Mouse (Mus musculus) left cerebral cortex, adult 8-10 months (tissue): ENCODE results near the gene 1110002E22Rik. TPM values are rescaled to one million over a fixed set of nuclear protein-coding genes. Genes with fewer than 3 reads are reported as not detected.

Experiments used
- DNase-seq, 2 experiments: peaks; one replicate each; pipeline ENCODE4 v3.0.0; 2022; ENCODE audit warnings: low spot score in 2 of 2
- total RNA-seq, 4 experiments: library from RNA; stranded (reverse); gene quantifications; 2 replicates each; pipeline ENCODE4 v1.2.4; 2022

1110002E22Rik gene
- total RNA-seq, 4 experiments from 2014 or later = 1.3 to 2.2 (median 1.6) TPM

DNA sequence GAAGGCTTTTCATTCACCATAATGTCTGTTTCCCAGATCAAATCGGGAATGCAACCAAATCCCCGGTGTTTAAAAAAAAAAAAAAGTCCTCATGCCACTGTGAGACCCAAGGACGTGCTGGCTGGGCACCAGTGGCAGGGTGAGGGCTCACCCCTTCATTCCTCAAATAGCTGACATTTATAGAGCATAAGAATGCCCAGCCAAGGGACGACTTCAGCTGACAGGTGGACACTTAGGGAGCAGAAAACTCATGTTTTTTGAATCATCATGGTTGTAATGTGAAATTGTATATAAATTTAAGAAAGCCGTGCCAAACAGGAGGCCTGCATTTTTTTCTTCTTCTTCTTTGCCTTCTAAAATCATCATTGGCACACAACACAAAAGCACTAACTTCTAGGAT lies 40.2 kb downstream of the 1110002E22Rik start:
- no peak for DNase-seq

DNA sequence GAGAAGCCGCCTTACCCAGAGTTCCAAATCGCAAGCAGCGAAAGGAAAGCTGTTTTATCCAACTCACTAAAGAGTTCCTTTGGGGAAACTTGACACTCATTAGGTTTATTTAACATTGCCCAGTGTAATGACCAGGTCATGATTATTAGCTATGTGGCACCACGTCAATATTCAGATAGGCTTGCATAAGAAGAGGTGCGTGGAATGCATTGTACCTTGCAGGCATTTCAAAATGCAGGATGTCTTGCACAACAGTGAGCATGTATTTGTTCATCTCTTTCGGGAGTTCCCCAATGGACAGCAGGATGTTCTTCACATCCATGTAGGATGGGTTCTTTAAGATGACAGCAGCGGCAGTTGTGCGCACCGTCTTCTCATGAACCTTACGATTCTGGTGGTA lies 42.0 kb downstream of the 1110002E22Rik start:
- DNase-seq = no peak

DNA sequence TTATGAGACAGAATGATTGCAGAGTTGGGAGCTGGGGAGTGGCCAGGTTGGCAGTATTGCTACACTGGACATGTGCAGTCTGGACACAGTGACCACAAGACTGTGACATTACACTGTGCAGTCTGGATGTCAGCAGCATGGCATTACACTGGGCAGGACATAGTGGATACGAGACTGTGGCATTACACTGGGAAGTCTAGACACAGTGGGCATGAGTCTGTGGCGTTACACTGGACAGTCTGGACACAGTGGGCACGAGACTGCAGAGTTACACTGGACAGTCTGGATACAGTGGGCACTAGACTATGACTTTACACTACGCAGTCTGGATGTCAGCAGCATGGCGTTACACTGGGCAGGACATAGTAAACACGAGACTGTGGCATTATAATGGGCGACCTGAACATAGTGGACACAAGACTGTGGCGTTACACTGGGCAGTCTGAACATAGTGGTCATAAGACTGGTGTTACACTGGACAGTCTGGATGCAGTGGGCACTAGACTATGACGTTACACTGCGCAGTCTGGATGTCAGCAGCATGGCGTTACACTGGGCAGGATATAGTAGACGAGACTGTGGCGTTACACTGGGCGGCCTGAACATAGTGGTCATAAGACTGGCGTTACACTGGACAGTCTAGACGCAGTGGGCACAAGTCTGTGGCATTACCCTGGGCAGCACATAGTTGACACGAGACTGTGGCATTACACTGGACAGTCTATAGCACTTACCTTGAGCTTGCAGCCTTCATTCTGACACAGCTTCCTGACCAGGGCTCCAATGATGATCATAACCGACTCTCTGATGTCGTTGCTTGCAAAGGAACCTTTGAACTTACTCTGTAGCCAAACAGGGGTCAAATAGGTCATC lies 46.3 kb downstream of the 1110002E22Rik start:
- DNase-seq = no peak

DNA sequence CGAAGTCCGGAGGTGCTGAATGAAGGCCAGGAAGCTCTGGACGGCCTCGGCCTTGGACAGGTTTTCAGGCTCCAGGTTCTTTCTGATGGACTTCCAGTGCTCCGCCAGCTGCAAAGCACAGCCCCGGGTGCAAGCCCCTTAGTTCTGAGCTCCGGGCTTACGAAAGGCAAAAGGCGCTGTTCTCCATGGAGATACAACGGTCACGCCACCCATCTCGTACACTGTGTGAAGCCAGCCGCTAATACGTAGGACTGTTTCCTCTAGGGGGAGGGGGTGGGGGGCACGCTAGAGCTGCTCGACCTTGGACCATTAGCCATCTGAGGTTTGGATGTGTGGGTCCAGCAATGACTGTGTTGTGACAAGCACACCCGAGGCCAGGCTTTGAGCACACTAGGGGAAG lies 49.3 kb downstream of the 1110002E22Rik start:
- no peak for DNase-seq

DNA sequence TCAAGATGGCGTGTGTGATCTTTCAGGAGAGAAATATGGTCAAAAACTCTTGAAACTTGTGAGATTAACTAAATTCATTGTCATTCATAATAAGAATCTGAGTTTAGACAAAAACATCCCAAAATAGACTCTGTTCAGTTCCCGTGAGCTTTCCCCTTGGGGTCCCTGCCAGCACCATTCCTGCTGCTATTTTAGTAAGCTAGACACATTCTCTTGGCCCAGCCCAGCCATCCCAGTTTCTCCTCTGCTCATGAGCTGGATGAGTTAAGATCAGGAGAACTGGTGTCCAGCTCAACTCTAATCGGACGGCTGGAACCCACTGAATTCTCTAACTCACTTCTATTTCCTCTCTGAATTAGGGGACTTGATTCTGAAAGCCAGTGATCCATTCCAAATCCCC lies 52.0 kb downstream of the 1110002E22Rik start:
- no peak for DNase-seq

DNA sequence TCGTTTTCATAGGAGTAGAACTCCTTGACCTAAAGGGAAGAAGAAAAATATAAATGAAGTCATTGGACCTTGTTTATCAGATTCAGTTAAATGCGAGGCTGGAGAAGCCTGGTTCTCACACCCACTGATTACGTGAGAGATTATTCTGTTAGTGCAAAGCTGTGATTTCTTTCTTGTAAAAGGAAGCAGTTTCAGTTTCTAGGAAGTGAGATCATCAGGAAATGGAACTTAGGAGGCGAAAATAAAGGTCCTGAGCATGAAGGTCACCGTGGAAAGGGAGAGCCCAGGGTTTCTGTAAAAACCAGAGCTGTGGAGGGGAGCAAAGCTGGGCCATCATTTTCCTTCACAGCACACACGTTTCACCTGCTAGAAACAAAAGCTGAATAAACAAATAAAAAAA lies 53.5 kb downstream of the 1110002E22Rik start:
- no peak for DNase-seq

DNA sequence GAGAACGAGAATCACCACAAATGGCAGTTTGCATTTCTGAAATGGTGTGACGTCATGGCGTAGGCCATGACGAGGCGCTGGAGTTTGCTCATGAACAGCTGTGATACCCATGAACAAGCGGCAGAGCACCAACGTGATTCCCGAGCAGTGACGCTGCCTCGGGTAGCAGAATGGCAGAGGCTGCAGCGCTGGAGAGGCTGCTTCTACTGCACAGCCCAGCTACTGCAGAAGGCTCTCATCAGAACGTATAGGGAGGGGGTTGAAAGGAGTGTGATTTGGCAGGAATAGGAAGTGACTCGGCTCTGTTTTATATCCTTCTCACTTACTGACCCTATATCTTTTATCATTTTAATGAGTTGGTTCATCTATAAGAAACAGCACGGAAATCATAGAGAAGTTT lies 54.0 kb downstream of the 1110002E22Rik start:
- DNase-seq = no peak

DNA sequence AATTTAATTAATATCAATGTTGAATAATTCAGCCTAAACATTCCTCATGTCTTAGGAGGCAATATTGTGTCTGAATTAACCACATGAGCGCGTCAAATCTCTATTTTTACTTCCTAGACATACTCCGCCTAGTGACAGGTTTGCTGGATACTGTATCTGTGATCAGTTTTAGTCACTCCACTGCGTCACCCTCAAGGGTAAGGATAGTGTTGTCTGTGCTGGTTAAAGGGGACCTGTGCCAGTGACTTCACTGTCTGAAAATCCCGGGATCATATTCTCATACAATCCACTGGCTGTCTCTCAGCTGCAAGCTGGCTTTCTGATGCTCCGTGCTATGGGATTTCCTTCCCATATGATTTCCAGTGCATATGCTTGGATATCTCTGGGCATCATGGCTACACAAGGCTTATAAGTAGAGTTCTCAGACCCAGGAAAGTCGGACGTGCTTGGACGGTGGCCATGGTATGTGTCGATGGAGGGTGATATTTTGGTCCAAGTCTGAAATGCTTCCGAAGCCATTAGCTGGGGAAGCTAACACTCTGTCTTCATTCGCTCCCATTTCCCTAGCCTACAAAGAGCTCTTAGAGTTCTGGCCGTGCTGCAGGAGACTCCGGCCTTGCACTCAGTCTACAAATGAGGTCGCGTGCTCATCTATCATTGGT lies 54.7 kb downstream of the 1110002E22Rik start:
- DNase-seq = no peak

DNA sequence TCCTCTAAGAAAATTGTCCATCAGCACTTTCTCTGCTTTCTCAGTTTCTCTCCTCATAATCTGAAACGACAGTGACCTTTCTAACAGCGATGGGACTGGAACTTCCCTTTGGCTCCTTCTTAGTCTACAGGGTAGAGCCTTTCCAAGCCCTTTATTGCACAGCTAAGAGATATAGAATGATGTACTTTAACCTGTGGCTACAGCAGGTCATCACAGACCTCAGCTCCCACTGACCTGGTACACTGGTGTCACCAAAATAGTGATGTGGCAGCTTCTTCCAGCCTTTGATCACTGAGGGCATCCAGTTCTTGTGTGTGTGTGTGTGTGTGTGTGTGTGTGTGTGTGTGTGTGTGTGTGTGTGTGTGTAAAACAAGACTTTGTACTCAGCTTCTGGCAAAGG lies 56.6 kb downstream of the 1110002E22Rik start:
- no peak for DNase-seq

DNA sequence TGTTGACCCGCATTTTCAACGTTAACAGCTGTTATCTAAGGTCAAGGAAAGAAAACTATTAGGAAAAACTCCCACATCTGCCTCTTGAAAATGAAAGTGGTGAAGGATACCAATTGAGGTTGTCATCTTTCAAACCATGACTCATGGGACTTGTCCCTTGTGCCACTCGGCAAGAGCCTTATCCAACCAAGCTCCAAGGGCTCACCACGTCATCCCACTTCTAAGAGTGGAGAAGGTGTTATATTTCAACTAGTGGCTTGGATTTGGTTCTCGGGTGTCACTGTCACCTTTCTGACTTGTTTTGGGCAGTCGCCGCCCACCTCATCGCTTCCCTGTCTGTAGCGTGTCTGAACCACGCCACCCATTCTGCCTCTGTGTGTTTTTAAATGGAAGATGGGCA lies 59.0 kb downstream of the 1110002E22Rik start:
- no peak for DNase-seq

DNA sequence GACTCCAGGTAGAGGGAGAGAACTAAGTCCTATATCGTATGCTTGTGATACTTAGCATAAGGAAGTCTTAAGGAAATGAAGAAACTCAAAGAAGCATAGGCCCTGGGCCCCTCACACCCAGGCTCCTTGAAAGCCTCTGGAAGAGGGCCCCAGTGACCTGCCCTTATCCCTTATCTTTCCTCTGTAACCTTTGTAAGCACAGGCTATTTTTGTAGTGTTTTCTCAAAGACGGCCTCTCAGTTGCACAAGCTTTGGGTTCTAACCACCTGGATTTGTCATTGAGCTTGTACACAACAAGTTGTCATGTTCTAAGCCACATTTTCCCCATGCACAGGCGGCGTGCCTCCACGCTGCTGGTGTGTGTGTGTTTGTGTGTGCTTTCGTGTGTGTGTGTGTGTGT lies 64.3 kb downstream of the 1110002E22Rik start:
- no peak for DNase-seq

DNA sequence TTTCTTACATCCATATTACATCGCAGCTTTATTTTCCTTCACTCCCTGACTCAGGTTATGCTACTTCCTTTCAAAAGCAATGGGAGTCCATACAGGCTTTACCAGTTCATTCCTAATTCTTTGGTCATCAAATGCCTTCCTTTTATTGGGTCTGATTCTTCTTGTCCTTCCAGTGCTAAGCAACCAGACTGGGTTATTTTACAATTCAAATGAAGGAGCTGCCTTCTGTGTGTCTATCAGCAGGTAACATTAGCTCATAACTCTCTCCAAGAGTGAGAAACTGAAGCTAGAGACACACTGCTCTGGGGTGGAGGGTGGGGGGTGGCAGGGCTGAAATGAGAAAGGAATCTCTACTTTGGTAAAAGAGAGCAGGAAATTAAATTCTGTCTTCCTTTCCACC lies 65.8 kb downstream of the 1110002E22Rik start:
- DNase-seq = no peak

Other genes with a start within 250 kb of the 1110002E22Rik start
- 100 to 1,000 TPM; 174 to 188 (median 180) TPM for gene H2afz, start 200.6 kb upstream of the 1110002E22Rik start, total RNA-seq
- 10 to 100 TPM; 43.6 to 53.5 (median 47.1) TPM for gene Dnajb14, start 197.4 kb upstream of the 1110002E22Rik start, total RNA-seq
- 10 to 100 TPM; 62.0 to 71.8 (median 65.0) TPM for gene Lamtor3, start 146.5 kb upstream of the 1110002E22Rik start, total RNA-seq
- 1 to 10 TPM; 3.4 to 5.9 (median 4.7) TPM for gene Dapp1, start 83.5 kb upstream of the 1110002E22Rik start, total RNA-seq
- gene Gm5105, start 2.3 kb downstream of the 1110002E22Rik start, total RNA-seq = under 1 TPM in 1 of 4 experiments, not detected in 3; 0.21 TPM
- 1 to 10 TPM; 3.7 to 6.4 (median 4.7) TPM for gene Trmt10a, start 78.4 kb downstream of the 1110002E22Rik start, total RNA-seq
- 1 to 10 TPM; 7.3 to 7.8 (median 7.8) TPM for gene Mttp, start 79.9 kb downstream of the 1110002E22Rik start, total RNA-seq
- gene 4930579F01Rik, start 128.8 kb downstream of the 1110002E22Rik start, total RNA-seq = not detected
- under 1 TPM in 3 of 4 experiments, not detected in 1; 0.18 to 0.33 (median 0.20) TPM for gene Adh7, start 152.7 kb downstream of the 1110002E22Rik start, total RNA-seq
- 1 to 10 TPM in 3 of 4 experiments, under 1 TPM in 1; 0.84 to 1.8 (median 1.6) TPM for gene Adh1, start 195.9 kb downstream of the 1110002E22Rik start, total RNA-seq
- gene Adh6a, start 248.2 kb downstream of the 1110002E22Rik start, total RNA-seq = not detected